Mouse (Mus musculus) embryonic facial prominence, embryonic 15.5 days (tissue): ENCODE data around the gene Tns4. TPM values are rescaled to one million over a fixed set of nuclear protein-coding genes. Genes with fewer than 3 reads are reported as not detected.

Source experiments
- ATAC-seq: fragments of 200-750 bp; cut with Nextera tagmentation; 2 replicates; pipeline ENCODE4 v1.8.0; 2017; ENCODE audit warnings: low read depth, moderate TSS enrichment; ENCODE audit not compliant: insufficient number of reproducible peaks, low FRiP score, low TSS enrichment
- H3K27ac ChIP-seq: fragments of 300-500 bp; sonication (generic); replicated peaks from 2 replicates; pipeline ENCODE4 v1.5.1; 2015; ENCODE audit warnings: mild to moderate bottlenecking, inconsistent platforms
- H3K27me3 ChIP-seq: fragments of 300-500 bp; sonication (generic); 2 replicates; pipeline ENCODE4 v1.6.1; 2015; ENCODE audit warnings: inconsistent platforms
- H3K36me3 ChIP-seq: fragments of 300-500 bp; sonication (generic); 2 replicates; pipeline ENCODE4 v1.6.1; 2015; ENCODE audit warnings: mild to moderate bottlenecking, inconsistent platforms
- H3K4me1 ChIP-seq: fragments of 300-500 bp; sonication (generic); 2 replicates; pipeline ENCODE4 v1.6.1; 2015; ENCODE audit warnings: inconsistent platforms
- H3K4me2 ChIP-seq: fragments of 300-500 bp; sonication (generic); replicated peaks from 2 replicates; pipeline ENCODE4 v1.6.1; 2015; ENCODE audit warnings: mild to moderate bottlenecking, inconsistent platforms
- H3K4me3 ChIP-seq: fragments of 300-500 bp; sonication (generic); replicated peaks from 2 replicates; pipeline ENCODE4 v1.5.1; 2015; ENCODE audit warnings: mild to moderate bottlenecking, inconsistent platforms
- H3K9ac ChIP-seq: fragments of 300-500 bp; sonication (generic); 2 replicates; pipeline ENCODE4 v1.6.1; 2015; ENCODE audit warnings: inconsistent platforms
- H3K9me3 ChIP-seq: fragments of 300-500 bp; sonication (generic); replicated peaks from 2 replicates; pipeline ENCODE4 v1.6.1; 2016; ENCODE audit warnings: inconsistent platforms
- WGBS: fragments of 180-500 bp; shearing (Covaris S2); methylation state at CpG from one replicate; pipeline ENCODE4 v1.1.7; 2015; 5-methylcytosine and 5-hydroxymethylcytosine counted together
- polyA plus RNA-seq: library from polyadenylated mRNA; unstranded; fragments of >200 nt; fragmentation: Nextera tagmentation; extraction: Ambion mirVana; gene quantifications from 2 replicates; pipeline ENCODE4 v1.2.1, GENCODE M21; 2015

Gene Tns4
- polyA plus RNA-seq, 1 experiment from 2014 or later, result 2.7 TPM

DNA sequence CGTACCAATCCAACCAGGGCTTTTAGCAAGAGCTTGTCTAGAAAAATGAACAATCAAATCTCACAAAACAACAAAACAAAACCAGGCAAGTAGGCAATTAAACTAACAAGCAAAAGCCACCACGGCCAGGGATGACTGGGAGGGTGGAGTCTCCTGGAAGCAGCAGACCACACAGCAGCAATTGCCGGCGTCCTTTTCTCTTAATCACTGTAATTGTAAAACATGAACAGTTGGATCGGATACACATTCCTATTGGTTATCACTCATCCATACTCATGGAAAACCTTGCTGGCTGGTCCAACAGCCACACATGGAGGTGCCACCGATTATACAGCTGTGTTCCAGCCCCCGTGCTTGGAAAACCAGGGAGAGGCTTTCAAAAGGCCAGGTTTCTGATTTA, 28.8 kb upstream of the Tns4 start:
- no peaks in the 10 kb centered on the region for H3K9me3 ChIP-seq
- 34% methylated on average over 7 of the region's 7 CpGs for WGBS
- no peaks in the 10 kb centered on the region for H3K36me3 ChIP-seq
- ATAC-seq, result no peak
- H3K4me1 ChIP-seq, result peaks cover 45% of the 10 kb centered on the region
- H3K27ac ChIP-seq, result peak overlapping the region; percentile 94
- H3K27me3 ChIP-seq, result no peaks in the 10 kb centered on the region
- H3K9ac ChIP-seq, result no peak overlapping the region
- H3K4me2 ChIP-seq, result no peak overlapping the region
- no peak overlapping the region for H3K4me3 ChIP-seq

GRCm38 (mm10) chr11:99115940-99116339, 26.8 kb upstream of the Tns4 start:
- Histone ChIP-seq H3K4me1 (peaks cover 35% of the 10 kb centered on the region), H3K9ac (no peak overlapping the region), H3K36me3 (no peaks in the 10 kb centered on the region), H3K9me3 (no peaks in the 10 kb centered on the region), H3K4me3 (no peak overlapping the region), H3K27ac (no peak overlapping the region), H3K4me2 (no peak overlapping the region), H3K27me3 (no peaks in the 10 kb centered on the region)
- WGBS, result 65% methylated on average over 6 of the region's 6 CpGs
- no peak for ATAC-seq

DNA sequence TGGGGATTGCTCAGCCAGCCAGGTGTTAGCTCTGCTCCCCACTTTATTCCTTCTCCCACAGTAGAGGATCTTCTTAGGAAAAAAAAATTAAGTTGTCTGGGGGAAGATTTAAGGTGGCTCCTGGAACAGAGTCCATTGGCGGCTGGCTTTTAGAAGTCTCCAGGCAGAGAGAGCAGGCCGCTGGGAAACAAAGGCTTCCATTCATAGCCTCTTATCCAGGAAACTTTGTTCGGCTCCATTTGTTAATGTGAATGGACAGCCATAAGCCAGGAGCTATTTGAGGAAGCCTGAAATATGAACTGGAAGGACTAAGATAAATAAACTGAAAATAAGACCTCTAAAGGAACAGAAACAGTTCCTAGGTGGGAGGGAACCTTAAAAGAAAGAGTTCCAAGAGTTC, 24.0 kb upstream of the Tns4 start:
- no peaks in the 10 kb centered on the region for H3K36me3 ChIP-seq
- no peak overlapping the region for H3K9ac ChIP-seq
- ATAC-seq, result 0 out of 2 replicates have a peak, but pooled peaks have one; percentile 40
- H3K9me3 ChIP-seq, result no peaks in the 10 kb centered on the region
- H3K4me3 ChIP-seq, result no peak overlapping the region
- peaks cover 23% of the 10 kb centered on the region for H3K4me1 ChIP-seq
- peak overlapping the region; percentile 63 for H3K27ac ChIP-seq
- no peak overlapping the region for H3K4me2 ChIP-seq
- WGBS, result 10% methylated on average over 3 of the region's 3 CpGs
- no peaks in the 10 kb centered on the region for H3K27me3 ChIP-seq

DNA sequence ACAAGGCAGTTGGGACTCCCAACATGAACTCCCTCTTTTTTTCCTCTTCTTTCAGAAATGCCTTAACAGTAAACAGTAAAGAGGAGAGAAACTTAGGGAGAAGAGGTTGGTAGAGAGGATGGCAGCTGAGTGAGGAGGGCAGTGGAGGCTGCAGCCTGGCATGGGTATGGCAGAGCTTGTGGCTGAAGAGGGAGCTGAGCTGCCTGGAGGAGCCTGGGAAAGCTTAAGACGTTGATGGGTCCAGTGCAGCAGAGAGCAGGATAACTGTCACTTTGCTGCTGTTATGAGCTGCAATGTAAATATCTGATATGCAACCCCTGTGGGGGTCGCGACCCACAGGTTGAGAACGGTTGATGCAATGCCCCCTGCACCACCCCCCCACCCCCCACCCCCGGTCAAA, 23.6 kb upstream of the Tns4 start:
- 17% methylated on average over 5 of the region's 5 CpGs for WGBS

GRCm38 (mm10) chr11:99111631-99112030, 22.5 kb upstream of the Tns4 start:
- Histone ChIP-seq H3K27me3 (no peaks in the 10 kb centered on the region), H3K36me3 (no peaks in the 10 kb centered on the region), H3K9ac (no peak overlapping the region), H3K27ac (no peak overlapping the region), H3K4me2 (no peak overlapping the region), H3K4me1 (peaks cover 29% of the 10 kb centered on the region), H3K9me3 (no peaks in the 10 kb centered on the region), H3K4me3 (no peak overlapping the region)
- no peak for ATAC-seq
- 92% methylated on average over 7 of the region's 7 CpGs for WGBS

More for the DNA sequence above, 23.6 kb upstream of the Tns4 start:
- Histone ChIP-seq H3K9me3 (no peaks in the 10 kb centered on the region), H3K4me2 (no peak overlapping the region), H3K4me1 (peaks cover 19% of the 10 kb centered on the region), H3K27me3 (no peaks in the 10 kb centered on the region), H3K4me3 (no peak overlapping the region), H3K27ac (peak overlapping the region; percentile 63), H3K9ac (no peak overlapping the region), H3K36me3 (no peaks in the 10 kb centered on the region)
- no peak for ATAC-seq

DNA sequence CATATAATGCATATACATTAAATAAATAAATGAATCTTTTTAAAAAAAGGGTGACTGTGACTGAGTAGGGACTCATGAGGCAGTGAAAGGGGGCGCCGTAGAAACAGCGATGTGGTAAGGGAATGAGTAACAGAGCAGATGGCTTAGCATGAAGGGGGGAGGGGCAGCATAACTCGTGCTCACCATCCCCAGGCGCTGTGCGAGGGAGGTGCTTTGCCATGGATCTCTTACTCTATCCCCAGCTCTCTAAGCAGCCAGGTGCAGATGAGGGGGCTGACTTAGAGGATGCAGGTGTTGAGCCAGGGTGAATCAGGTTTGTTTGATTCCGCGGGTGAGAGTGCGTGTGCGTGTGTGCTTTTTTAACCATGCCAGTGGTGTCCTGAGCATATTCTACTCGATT, 22.0 kb upstream of the Tns4 start:
- Histone ChIP-seq H3K4me1 (peaks cover 31% of the 10 kb centered on the region), H3K9me3 (no peaks in the 10 kb centered on the region), H3K9ac (no peak overlapping the region), H3K27ac (no peak overlapping the region), H3K4me2 (no peak overlapping the region), H3K27me3 (no peaks in the 10 kb centered on the region), H3K4me3 (no peak overlapping the region), H3K36me3 (no peaks in the 10 kb centered on the region)
- WGBS, result 60% methylated on average over 11 of the region's 11 CpGs
- ATAC-seq, result no peak

DNA sequence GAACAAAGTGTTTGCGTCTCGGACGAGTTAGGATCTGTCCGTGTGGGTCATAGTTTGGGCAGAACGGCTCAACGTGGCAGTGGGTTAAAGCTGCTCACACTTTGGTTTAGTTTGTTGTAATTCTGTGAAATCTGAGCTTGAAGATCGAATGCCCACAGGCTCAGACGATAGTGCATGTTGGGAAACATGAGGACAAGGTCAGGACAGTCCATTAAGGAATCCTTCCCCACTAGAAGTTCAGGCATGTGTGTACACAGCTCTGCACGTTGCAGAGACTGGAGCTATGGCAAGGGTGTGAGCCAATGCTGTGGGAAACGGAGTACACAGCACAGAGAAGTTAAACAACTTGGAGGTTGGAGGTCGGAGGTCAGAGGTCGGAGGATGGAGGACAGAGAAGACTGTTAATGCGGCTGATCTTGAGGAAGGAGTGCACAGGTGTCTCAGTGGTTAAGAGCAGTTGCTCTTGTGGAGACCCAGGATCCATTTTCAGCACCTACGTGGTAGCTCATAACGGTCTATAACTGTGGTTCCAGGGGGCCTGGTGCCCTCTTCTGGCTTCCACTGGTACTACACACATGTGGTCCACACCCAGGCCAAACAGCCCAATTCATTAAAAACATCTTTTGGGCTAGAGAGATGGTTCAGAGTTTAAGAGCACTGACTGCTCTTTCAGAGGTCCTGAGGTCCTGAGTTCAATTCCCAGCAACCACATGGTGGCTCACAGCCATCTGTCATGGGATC, 21.4 kb upstream of the Tns4 start:
- Histone ChIP-seq H3K9me3 (no peaks in the 10 kb centered on the region), H3K27ac (no peak overlapping the region; the same call in 1 of the 2 replicates), H3K4me3 (no peak overlapping the region), H3K27me3 (no peaks in the 10 kb centered on the region), H3K9ac (no peak overlapping the region), H3K4me1 (peaks cover 34% of the 10 kb centered on the region), H3K36me3 (no peaks in the 10 kb centered on the region), H3K4me2 (no peak overlapping the region)
- 58% methylated on average over 15 of the region's 15 CpGs for WGBS
- ATAC-seq, result no peak

DNA sequence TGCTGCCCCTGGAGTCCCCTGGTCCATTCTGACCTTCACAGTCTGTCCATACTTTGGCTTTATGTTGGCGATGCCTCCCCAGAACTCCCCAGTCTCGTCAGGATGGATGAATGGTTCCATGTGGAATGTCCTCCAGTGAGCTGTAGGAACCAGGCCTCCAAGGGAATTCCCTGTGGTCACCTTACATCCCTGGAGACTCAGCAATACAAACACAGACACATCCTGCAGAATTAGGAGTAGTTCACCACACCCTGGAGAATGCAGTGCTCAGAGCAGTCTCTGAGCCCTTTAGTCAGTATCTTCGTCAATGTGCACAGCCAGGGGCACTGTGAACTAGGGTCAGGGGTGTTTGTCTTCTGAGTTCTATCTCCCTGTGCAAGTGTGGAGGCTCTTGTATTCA, 19.2 kb upstream of the Tns4 start:
- Histone ChIP-seq H3K9ac (no peak overlapping the region), H3K4me2 (no peak overlapping the region), H3K4me3 (no peak overlapping the region), H3K36me3 (no peaks in the 10 kb centered on the region), H3K9me3 (no peaks in the 10 kb centered on the region), H3K27ac (no peak overlapping the region), H3K27me3 (no peaks in the 10 kb centered on the region), H3K4me1 (peaks cover 38% of the 10 kb centered on the region)
- no peak for ATAC-seq
- WGBS, result 72% methylated on average over 3 of the region's 3 CpGs

DNA sequence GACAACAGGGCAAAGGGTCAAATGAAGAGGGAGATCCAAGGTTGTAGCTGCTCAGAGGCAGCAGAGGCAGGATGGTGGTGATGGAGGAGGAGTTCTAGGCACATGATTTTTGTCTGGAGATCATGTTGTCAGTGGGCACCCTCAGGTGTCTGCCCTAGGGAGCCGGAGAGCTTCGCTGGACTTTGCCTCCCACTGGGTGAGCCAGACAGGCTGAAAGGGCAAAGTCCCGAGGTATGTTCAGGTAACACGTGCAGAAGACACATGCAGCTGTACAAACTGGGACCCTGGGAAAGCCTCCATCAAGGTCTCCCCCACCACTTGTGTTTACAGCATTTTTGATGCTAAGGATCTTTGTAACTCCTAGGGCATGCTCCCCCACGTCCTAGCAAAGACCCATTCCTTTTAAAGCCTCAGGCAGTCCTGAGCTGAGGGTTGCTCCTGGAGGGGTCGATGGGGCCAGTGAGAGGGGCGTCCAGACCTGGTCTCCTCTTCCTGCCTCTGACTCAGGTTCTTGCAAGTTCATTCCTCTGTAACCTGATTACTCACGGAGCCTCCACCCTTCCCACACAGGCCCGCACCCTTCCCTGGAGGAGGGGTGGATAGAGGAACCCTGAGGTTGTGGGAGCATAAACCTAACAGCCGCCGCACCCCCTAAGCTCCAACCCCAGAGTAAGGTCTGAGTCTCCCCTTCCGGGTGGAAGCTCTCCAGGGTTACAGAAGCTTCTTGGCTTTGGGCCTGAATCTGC, 17.0 kb upstream of the Tns4 start:
- no peak overlapping the region for H3K9ac ChIP-seq
- peaks cover 38% of the 10 kb centered on the region for H3K4me1 ChIP-seq
- ATAC-seq, result no peak
- H3K27me3 ChIP-seq, result no peaks in the 10 kb centered on the region
- H3K4me3 ChIP-seq, result no peak overlapping the region
- WGBS, result 40% methylated on average over 12 of the region's 12 CpGs
- H3K27ac ChIP-seq, result peak overlapping the region; percentile 56; the same call in 1 of the 2 replicates
- H3K4me2 ChIP-seq, result no peak overlapping the region
- no peaks in the 10 kb centered on the region for H3K36me3 ChIP-seq
- H3K9me3 ChIP-seq, result no peaks in the 10 kb centered on the region

DNA sequence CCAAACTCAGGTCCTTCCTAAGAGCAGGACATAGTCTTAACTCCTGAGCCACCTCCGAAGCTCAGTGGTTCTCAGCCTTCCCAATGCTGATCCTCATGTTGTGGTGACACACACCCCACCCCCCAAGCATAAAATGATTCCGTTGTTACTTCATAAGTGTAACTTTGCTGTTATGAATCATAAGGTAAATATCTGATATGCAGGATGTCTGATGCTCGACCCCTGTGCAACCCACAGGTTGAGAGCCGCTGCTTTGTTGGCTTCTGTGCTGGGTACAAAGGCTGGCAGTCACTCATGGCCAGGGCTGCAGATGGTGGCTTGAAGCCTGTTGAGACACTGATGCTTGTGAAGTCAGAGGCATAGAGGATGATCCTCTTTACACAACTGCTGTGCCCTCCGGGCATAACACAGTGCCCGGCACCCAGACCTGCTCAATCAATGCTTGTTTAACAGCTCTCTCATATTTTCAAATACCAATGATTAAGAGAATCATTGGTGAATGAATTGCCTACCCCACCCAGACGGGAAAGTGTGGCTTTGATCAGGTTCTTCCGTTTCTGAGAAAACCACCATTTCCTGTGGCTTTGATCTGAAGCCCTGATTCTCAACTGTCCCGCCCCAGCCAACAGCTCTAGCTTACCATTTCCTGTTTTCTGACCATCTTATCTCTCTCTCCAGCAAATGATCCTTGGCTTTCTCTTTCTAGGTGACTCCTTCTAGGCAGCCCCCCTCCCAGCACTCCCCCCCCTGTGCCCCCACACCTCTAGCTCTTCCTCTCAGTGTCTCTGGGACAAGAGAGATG, 15.7 kb upstream of the Tns4 start:
- H3K4me3 ChIP-seq, result no peak overlapping the region
- no peak for ATAC-seq
- WGBS, result 58% methylated on average over 9 of the region's 9 CpGs
- no peak overlapping the region for H3K27ac ChIP-seq
- no peak overlapping the region for H3K9ac ChIP-seq
- no peaks in the 10 kb centered on the region for H3K9me3 ChIP-seq
- no peak overlapping the region for H3K4me2 ChIP-seq
- H3K4me1 ChIP-seq, result peaks cover 46% of the 10 kb centered on the region
- H3K27me3 ChIP-seq, result no peaks in the 10 kb centered on the region
- no peaks in the 10 kb centered on the region for H3K36me3 ChIP-seq

DNA sequence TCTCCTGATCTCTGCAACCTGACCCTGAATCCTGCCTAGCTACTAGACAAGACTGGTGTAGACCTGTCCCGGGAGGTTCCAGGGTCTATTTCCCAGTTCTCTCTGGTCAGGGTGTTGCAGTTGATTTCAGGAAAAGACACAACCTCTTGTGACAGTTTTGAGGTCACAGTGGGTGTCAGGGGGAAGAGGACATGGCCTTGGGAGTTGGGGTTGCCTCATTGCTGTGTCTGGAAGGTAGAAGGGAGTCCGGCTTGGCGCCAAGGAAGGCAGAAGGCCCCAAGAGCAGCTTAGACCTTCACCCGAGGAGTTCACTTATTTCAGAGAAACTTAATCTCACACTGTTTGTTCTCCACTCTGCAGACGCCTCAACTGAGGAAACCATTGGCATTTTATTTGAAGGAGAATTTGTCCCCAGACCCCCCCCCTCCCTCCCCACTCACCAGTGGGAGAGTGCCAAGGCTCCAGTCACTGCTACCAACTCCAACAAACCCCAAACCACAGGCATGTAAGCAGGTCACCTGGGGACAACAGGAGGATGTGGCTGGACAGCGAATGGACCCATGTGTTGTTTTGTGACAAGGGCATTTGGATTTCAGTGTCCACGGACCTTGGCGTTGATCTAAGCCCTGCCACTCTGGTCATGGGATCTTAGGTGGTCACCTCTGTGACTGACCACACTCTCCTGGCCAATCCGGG, 13.6 kb upstream of the Tns4 start:
- no peak overlapping the region for H3K9ac ChIP-seq
- no peaks in the 10 kb centered on the region for H3K27me3 ChIP-seq
- no peak overlapping the region for H3K4me3 ChIP-seq
- 0 out of 2 replicates have a peak overlapping the region, but pooled peaks have one; percentile 11 for H3K27ac ChIP-seq
- ATAC-seq, result no peak
- no peaks in the 10 kb centered on the region for H3K9me3 ChIP-seq
- no peak overlapping the region for H3K4me2 ChIP-seq
- WGBS, result 80% methylated on average over 9 of the region's 9 CpGs
- peaks cover 60% of the 10 kb centered on the region for H3K4me1 ChIP-seq
- H3K36me3 ChIP-seq, result no peaks in the 10 kb centered on the region
